Mouse (Mus musculus): Measurements from ENCODE around the gene Endod1.

GRCm38 (mm10) chr9:14383186-14383920 is 2.0 kb upstream of the Endod1 start:
- no peak for TF ChIP-seq POLR2A (IDR thresholded peaks at IDR 0.05; ENCODE audit: insufficient read length, low read depth)
- TF ChIP-seq MAX (IDR thresholded peaks at IDR 0.05; ENCODE audit: low read depth) = no peak
- TF ChIP-seq USF1 (IDR thresholded peaks at IDR 0.05; ENCODE audit: low read depth) = no peak
- TF ChIP-seq POLR2AphosphoS2 (IDR thresholded peaks at IDR 0.05; ENCODE audit: insufficient read length, low read depth) = no peak
